Mouse (Mus musculus) erythroid progenitor cell, adult 5-6 weeks (primary cell): ENCODE results near the gene Gcm1. TPM values are rescaled to one million over a fixed set of nuclear protein-coding genes. Genes with fewer than 3 reads are reported as not detected.
"Not testable (repeated sequence)": the region's sequence is repeated elsewhere in the genome, so short reads cannot be mapped to it uniquely, and the experiment has no call there.

Experiments
- ATAC-seq: replicated peaks from 2 replicates; pipeline ENCODE4 v1.8.0; 2016; ENCODE audit warnings: moderate number of reproducible peaks, mild to moderate bottlenecking, moderate TSS enrichment, inconsistent platforms; ENCODE audit not compliant: poor library complexity, low FRiP score, severe bottlenecking
- total RNA-seq, 2 experiments: library from RNA; stranded (forward) in 1 of 2; stranded (reverse) in 1 of 2; fragments of 150-400 nt in 1 of 2; fragments of 186-747, 209-891 nt in 1 of 2; gene quantifications; 2 replicates each; pipeline versions ENCODE4 v1.2.3 to v1.2.4; 2015 to 2017; ENCODE audit warnings: low replicate concordance in 2 of 2

The Gcm1 gene
- total RNA-seq, 2 experiments from 2014 or later, result not detected

DNA sequence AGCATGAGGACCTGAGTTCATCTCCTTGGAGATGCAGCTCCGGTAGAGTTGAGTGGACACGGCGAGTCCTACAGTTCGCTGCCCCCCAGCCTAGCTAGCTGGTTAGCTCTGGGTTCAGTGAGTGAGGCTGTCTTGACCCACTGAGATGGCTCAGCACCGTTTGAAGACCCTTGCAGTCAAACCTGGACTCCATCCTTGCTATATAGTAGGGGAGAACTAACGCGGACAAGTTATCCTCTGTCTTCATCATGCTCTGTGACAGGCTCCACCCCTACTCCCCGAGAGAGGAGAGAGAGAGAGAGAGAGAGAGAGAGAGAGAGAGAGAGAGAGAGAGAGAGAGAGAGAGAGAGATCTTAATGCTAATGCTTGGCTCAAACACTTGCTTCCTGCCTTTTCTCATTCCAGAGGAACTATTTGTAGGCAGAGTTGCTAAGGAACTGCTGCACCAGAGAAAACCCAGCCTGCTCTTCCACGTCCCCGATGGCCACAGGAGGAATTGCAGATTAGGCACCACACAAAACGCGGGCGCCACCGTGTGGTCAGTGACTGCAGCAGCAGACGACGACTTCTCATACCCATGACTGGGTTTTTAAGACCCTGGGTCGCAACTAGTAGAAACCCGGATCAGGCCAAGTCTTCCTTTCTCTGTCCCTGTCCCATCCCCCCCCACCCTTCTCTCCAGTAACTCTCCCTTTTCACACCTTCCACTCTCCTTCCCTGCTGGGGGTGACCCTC, 12.8 kb upstream of the Gcm1 start:
- ATAC-seq, result peak; percentile 93

GRCm38 (mm10) chr9:78045171-78045570, 6.6 kb upstream of the Gcm1 start:
- ATAC-seq, result no peak

DNA sequence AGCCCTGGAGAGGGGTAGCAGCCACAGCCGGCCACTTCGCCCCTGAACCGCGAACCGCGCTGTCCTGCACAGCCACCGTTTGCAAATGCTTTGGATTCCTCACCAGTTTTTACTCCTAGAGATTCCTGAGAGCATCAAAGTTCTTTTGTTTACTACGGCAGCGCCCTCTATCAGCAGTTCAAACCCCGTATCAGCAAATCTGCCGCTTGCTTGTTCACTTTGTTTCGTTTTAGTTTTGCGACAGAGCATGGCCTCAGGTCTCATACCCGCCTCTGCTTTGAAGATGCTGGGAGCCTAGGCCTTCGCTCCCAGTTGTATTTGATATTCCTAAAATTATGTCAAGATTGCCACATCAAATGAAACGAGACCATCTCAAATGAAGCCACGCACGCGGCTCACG, 5.0 kb upstream of the Gcm1 start:
- ATAC-seq, result no peak

DNA sequence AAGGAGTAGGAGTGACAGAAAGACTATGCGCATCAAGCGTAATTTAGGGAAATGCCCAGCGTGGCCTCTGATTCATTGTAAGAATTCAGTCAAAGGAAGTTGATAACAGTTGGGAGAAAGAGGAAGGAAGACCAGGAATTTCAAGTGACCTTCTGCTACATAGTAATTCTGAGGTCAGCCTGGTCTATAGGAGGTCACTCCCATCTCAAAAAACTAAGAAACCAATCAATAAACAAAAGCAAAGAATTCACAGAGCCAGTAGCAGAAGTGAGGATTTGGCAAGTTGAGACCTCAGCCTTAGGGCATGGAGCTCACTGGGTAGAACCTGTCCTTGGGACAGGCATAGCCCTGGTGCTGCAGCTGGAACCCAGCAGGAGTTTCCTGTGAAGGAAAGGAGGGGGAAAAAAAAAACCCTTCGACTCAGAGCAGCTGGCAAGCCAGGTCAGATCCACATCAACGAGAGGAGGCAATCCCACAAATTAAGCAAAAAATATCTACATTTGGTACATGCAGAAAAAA, 1.2 kb upstream of the Gcm1 start:
- no peak for ATAC-seq

- ATAC-seq, result no peak
These were observed 2.1 kb downstream of the Gcm1 start for GRCm38 (mm10) chr9:78053821-78054220.

DNA sequence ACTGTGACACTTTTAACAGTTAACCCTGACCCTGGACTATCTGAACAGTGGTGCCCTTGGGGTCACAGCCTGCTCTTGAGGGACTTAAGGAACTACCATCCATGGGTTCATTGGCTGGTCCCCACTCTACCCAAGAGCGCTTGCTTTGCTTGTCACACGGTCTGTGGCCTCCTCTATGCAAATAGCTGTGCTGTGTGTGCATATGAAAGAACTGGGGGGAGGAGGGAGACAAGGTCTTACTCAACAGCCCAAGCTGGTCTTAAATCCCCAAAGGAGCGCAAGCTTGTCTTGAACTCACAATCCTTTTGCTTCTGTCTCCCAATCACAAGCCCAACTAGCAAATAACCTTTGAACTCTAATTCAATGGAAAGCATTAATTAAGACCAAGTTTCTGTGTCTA, 2.6 kb downstream of the Gcm1 start:
- no peak for ATAC-seq

- ATAC-seq, result no peak
These were observed 7.9 kb downstream of the Gcm1 start for GRCm38 (mm10) chr9:78059525-78060120.

GRCm38 (mm10) chr9:78062392-78062791, 10.7 kb downstream of the Gcm1 start:
- ATAC-seq, result no peak

DNA sequence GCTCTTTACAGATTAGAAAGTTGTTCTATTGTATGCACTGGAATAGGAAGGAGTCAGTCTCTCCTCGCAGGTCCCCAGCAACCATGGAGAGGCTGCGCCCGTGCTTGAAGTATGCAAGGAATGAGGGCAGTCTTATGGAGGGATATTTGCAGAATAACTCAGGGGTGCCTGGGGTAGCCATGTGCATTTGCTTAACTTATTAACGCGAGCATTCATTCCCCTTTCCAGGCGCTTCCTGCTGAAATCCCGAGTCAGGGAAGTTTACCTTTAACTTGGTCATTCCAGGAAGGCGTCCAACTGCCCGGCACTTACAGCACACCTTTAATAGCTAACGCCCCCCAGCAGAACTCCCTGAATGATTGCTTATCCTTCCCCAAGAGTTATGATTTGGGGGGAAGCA, 12.4 kb downstream of the Gcm1 start:
- no peak for ATAC-seq

GRCm38 (mm10) chr9:78070496-78070895, 18.8 kb downstream of the Gcm1 start:
- no peak for ATAC-seq

DNA sequence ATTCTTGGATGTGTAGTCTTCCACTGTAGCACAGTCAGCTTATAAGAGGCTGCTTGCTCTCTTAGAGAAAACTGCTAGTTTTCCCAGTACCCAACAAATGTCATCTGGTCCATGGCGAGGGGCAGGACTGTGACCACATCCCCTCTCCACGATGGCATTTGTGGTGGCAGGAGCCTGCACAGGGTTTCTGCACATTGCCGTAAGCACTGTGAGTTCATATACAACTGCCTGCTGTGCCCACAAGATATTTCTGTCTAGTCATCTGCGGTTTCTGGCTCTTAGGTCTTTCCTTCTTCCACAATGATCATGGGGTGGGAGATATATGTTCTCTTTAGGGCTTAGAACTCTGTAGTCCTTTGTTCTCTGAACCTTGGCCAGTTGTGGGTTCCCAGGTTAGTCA, 19.9 kb downstream of the Gcm1 start:
- no peak for ATAC-seq

- ATAC-seq, result not testable (repeated sequence)
These were observed 21.6 kb downstream of the Gcm1 start for GRCm38 (mm10) chr9:78073291-78073690.

- ATAC-seq, result no peak
These were observed 22.1 kb downstream of the Gcm1 start for GRCm38 (mm10) chr9:78073713-78074340.

DNA sequence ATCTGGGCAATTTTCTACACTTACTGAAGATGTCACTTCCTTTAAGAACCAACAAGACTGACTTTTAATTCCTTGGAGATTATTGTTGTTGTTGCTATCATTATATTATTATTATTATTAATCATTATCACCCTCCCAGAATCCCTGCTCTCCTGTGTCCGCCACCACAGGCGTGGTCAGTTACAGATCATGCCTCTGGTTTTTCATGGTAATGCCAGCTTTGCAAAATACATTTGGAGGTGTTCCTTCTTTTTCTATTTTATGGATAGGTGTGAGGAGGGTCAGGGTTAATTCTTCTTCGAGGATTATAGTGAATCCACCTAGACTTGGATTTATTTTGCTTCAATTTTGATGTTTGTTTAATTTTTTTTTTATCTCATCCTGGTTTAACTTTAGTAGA, 23.5 kb downstream of the Gcm1 start:
- ATAC-seq, result no peak

DNA sequence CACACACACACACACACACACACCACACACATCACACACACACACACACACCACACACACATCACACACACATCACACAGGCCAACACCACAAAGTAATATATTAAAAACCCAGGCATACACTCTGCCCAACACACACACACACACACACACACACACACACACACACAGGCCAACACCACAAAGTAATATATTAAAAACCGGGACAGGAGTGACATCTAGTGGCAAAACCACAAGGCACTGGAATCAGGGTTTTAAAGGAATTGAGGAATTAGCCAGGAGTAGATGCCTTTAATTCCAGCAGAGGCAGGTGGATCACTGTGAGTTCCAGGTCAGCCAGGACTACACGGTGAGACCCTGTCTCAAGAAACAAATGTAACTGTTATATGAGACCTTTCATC, 26.5 kb downstream of the Gcm1 start:
- ATAC-seq, result no peak

DNA sequence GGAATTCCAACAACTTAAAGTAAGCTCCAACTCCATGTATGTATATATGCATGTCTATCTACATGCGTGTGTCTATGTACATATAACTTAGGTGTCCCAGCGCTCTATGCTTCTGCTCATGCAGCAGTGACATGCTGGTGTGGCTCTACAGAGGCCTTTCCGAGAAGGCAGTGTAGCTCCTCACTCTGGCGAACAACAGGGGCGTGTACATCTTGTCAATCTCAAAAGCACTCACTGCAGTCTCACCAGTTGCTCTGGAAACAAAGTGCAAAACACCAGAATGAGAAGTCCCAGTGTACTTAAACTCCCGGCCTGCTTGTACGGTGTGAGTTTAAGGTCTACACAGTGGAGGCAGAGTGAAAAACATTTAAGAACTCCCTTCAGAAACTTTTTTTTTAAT, 30.1 kb downstream of the Gcm1 start:
- ATAC-seq, result no peak

DNA sequence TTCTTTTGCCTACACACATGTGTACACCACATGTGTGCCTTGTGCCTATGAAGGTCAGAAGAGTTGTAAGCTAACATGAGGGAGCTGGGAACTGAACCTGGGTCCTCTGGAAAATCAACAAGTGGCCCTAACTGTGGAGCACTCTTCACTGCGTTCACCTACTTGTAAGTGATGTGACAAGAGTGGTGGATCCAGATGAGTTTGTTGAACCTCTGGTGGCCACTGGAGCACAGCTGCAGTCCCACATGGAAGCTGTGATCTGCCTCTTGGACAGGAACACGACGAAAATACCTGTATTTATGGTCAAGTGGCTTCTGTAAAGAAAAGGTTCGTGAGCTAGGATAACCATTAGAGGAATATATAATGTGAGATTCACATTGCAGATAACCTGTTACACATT, 32.6 kb downstream of the Gcm1 start:
- no peak for ATAC-seq

GRCm38 (mm10) chr9:78085722-78086287, 34.1 kb downstream of the Gcm1 start:
- ATAC-seq, result no peak

GRCm38 (mm10) chr9:78087751-78088150, 36.0 kb downstream of the Gcm1 start:
- no peak for ATAC-seq

- no peak for ATAC-seq
These were observed 36.8 kb downstream of the Gcm1 start for GRCm38 (mm10) chr9:78088521-78088920.

- no peak for ATAC-seq
These were observed 37.2 kb downstream of the Gcm1 start for GRCm38 (mm10) chr9:78088971-78089370.
